Mouse (Mus musculus) thymus, adult 2 months (tissue): ENCODE data around the gene Rnf157. TPM values are rescaled to one million over a fixed set of nuclear protein-coding genes. Genes with fewer than 3 reads are reported as not detected.

Experiments used
- DNase-seq: peaks from one replicate; pipeline ENCODE4 v3.0.0; 2021
- H3K27ac ChIP-seq: fragments of 200-500 bp; 2 replicates; pipeline ENCODE4 v1.5.1; 2012; ENCODE audit warnings: low read length, control low read depth; ENCODE audit not compliant: control insufficient read depth, insufficient read depth
- H3K27me3 ChIP-seq: fragments of 200-500 bp; 2 replicates; pipeline ENCODE4 v1.6.1; 2012; ENCODE audit warnings: mild to moderate bottlenecking, low read length, moderate library complexity, mixed read lengths; ENCODE audit not compliant: control insufficient read depth, insufficient read depth
- H3K36me3 ChIP-seq: fragments of 200-500 bp; 2 replicates; pipeline ENCODE4 v1.6.1; 2012; ENCODE audit warnings: mild to moderate bottlenecking, low read length, moderate library complexity; ENCODE audit not compliant: control insufficient read depth, insufficient read depth
- H3K4me1 ChIP-seq: fragments of 200-500 bp; replicated peaks from 2 replicates; pipeline ENCODE4 v1.6.1; 2012; ENCODE audit warnings: low read length; ENCODE audit not compliant: control insufficient read depth, insufficient read depth
- H3K4me3 ChIP-seq: fragments of 200-500 bp; 2 replicates; pipeline ENCODE4 v1.5.1; 2012; ENCODE audit warnings: mild to moderate bottlenecking, low read length, control low read depth, moderate library complexity; ENCODE audit not compliant: control insufficient read depth, insufficient read depth
- CTCF ChIP-seq: fragments of 200-500 bp; IDR thresholded peaks from 2 replicates; pipeline ENCODE4 v1.5.1; 2012; ENCODE audit warnings: mild to moderate bottlenecking, control low read depth, low read length, moderate library complexity, borderline replicate concordance; ENCODE audit not compliant: control insufficient read depth, poor library complexity, insufficient read depth; ENCODE audit errors: extremely low read depth
- POLR2A ChIP-seq: fragments of 200-500 bp; IDR thresholded peaks from 2 replicates; pipeline ENCODE4 v1.6.1; 2012; ENCODE audit warnings: mild to moderate bottlenecking, low read length, control low read depth, moderate library complexity; ENCODE audit not compliant: control insufficient read depth, poor library complexity, insufficient read depth; ENCODE audit errors: extremely low read depth
- WGBS: fragments of 180-500 bp; shearing (Covaris S2); methylation state at CpG from one replicate; pipeline ENCODE4 v1.1.7; 2018; 5-methylcytosine and 5-hydroxymethylcytosine counted together
- polyA plus RNA-seq: library from polyadenylated mRNA; depleted of rRNA; stranded (reverse); fragments of >200 nt; gene quantifications from 2 replicates; pipeline ENCODE4 v1.2.3, GENCODE M21; 2012

Rnf157 gene
- polyA plus RNA-seq, 1 experiment, result 98.7 TPM

DNA sequence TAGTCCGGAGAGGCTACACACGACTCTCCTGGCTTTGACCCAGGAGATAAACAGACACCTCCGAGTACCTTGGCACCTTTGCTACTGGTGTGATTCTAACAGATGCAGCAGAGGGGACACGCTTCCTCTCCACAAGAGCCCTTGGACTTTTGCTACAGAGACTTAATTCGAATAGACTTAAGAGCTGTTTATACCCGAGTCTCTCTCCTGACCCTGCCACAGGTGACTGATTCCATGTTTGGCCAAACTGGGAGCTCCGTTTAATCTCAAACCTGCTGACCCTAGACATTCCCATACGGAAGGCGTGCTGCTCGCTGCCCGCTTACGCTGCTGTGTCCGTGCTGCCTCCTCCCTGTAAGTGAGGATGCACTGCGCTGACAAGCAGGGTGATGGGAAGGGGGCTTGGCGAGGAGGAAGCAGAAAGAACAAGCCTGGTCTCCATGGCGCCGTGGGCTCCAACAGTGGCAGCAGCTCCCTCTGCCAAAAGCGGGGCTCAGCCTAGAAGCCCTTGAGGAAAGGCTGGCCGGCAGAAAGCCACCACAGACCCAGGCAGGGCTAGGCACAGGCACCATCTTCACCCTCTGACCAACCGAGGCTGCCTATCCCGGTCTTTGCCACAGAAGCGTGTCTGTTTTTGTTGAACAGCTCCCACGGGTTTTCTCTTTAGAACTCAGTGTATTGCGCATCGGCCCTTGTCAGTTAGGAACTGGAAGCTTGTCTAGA is 70.6 kb downstream of the Rnf157 start:
- no peak for DNase-seq
- no peak overlapping the region for H3K27ac ChIP-seq
- WGBS, result 94% methylated on average over 25 of the region's 25 CpGs
- peaks cover 35% of the 10 kb centered on the region for H3K36me3 ChIP-seq
- H3K4me3 ChIP-seq, result no peak overlapping the region
- no peak for TF ChIP-seq CTCF
- no peak for TF ChIP-seq POLR2A
- peaks cover 17% of the 10 kb centered on the region for H3K4me1 ChIP-seq
- H3K27me3 ChIP-seq, result no peaks in the 10 kb centered on the region

DNA sequence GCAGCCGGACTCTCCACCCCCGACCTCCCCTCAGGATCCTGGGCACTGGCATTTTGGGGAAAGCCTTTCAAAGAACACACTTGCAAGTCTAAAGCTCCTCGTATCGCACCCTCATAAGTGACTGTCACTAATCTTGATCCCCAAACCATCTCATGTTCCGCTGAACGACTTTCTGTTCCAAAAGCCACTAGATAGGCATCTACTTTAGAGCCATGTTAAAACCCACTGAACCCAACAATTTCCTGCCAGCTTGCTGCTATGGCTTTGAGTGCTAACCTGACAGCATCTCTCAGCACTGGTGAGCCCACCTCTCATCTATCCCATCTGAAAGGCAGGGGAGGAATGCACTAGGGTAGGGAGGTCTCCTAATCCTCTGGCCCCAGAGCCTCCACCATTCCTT is 75.3 kb downstream of the Rnf157 start:
- no peaks in the 10 kb centered on the region; the same call in 1 of the 2 replicates for H3K27me3 ChIP-seq
- DNase-seq, result no peak
- no peak overlapping the region for H3K27ac ChIP-seq
- TF ChIP-seq CTCF (no peak), POLR2A (no peak)
- H3K36me3 ChIP-seq, result peaks cover 3% of the 10 kb centered on the region
- 21% methylated on average over 6 of the region's 6 CpGs for WGBS
- H3K4me1 ChIP-seq, result peaks cover 37% of the 10 kb centered on the region
- H3K4me3 ChIP-seq, result no peak overlapping the region

DNA sequence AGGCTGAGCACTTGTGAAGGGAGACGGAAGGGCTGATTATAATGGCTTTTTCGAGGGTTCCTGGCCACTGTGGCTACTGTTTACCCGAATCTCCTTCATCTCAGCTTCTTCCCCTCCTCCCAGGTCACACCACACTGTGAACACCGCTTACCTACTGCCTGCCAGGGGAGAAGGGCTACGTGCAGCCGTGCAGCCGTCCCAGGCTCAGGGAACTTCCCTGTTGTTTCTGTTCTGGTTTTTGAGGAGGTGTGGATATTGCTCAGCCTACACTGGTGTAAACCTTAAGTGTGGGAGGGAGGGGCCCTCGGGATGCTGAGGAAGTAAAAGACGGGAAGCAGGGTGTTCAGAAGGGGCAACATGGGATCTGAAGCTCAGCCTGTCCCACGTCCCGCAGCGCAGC is 75.8 kb downstream of the Rnf157 start:
- no peaks in the 10 kb centered on the region; the same call in 1 of the 2 replicates for H3K27me3 ChIP-seq
- no peaks in the 10 kb centered on the region; the same call in 1 of the 2 replicates for H3K36me3 ChIP-seq
- peaks cover 37% of the 10 kb centered on the region for H3K4me1 ChIP-seq
- WGBS, result 47% methylated on average over 12 of the region's 12 CpGs
- 0 out of 2 replicates have a peak, but pooled peaks have one; percentile 12 for TF ChIP-seq CTCF
- TF ChIP-seq POLR2A, result no peak
- H3K27ac ChIP-seq, result no peak overlapping the region
- DNase-seq, result no peak
- H3K4me3 ChIP-seq, result no peak overlapping the region

DNA sequence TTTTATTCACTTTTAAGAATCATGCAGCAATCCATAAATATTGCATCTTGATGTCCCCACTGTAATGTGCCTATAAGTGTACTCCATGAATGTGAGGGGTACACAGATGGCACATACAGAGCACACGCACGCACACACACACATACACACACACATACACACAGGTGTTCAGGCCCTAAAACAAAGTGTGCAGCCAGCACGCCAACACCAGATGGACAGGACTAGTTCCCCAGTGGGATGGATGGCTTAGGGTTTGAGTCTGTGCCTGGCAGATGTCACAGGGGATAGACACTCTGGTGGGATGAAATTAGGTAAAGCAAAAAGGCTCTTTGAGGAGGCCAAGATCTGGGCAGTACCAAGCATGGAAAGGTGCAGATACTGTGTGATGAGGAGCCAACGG is 76.4 kb downstream of the Rnf157 start:
- no peak overlapping the region for H3K27ac ChIP-seq
- H3K27me3 ChIP-seq, result no peaks in the 10 kb centered on the region; the same call in 1 of the 2 replicates
- peaks cover 37% of the 10 kb centered on the region for H3K4me1 ChIP-seq
- H3K36me3 ChIP-seq, result no peaks in the 10 kb centered on the region
- no peak for DNase-seq
- 84% methylated on average over 4 of the region's 4 CpGs for WGBS
- TF ChIP-seq CTCF (no peak), POLR2A (no peak)
- H3K4me3 ChIP-seq, result no peak overlapping the region

DNA sequence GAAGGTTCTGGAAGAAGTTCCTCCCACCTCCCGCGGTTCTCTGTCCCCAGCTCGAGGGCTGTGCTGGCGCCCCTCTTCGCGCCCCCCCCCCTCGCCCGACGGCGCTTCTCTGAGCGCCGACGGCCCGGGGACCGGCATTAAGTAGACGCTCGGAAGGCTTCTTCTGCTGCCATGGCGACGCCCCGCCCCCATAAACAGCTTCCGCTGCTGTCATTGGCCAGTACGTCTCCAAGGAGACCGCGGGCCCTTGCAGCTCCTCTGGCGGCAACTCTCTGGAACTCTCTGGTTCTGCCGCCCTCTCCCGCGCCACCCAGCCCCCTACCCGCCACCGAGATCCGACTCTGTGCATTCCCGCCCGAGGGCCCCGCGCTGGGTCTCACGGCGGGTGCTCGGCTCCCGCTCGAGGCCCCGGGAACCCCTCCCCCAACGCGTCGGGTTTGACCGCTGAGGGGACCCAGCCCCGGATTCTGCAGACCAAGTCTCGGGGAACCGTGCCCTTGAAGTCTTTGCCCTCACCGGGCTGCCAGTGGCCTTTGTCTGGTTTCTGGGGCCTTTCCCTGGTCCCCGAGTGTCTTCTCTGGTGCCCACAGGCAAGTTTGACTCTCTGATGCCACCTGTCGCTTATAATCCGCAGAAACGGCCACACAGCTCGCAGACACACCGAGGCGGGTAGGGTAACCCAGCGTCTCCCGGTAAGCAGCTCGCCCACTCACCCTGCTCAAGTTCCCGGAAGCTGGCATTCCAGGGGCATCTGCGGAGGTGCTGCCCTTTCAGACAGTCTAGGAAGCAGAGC is 77.4 kb downstream of the Rnf157 start, which contains the start of gene Foxj1:
Gene Foxj1, minus strand, starts transcription at position 156 of the 793 bp plus-strand sequence.
- peak; percentile 98 for DNase-seq
- Histone ChIP-seq H3K4me1 (peaks cover 37% of the 10 kb centered on the region), H3K36me3 (no peaks in the 10 kb centered on the region), H3K4me3 (peak within 1 kb of the TSS; percentile 42), H3K27me3 (no peaks in the 10 kb centered on the region; the same call in 1 of the 2 replicates), H3K27ac (no peak within 1 kb of the TSS)
- WGBS, result under 1% methylated on average over 59 of the region's 61 CpGs
- TF ChIP-seq POLR2A (no peak), CTCF (peak; percentile 58; the same call in 1 of the 2 replicates)

DNA sequence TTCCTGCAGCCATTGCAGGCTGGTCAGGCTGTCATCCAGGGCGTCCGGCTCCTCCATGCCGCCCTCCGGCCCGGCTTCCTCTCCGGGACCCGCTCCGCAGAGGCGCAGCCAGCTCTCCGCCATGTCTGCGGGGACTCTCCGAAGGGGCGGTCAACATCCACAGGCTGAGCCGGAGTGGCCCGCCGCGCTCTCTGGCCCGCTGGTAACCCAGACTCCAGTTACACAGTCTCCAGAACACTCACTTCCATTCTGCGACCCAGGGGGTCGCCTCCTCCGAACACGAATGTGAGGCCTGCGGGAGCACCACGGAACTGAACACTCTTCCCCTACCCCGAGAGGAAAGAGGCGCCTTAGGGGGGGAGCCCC is 78.4 kb downstream of the Rnf157 start:
- H3K4me1 ChIP-seq, result peaks cover 37% of the 10 kb centered on the region
- H3K4me3 ChIP-seq, result no peak overlapping the region
- no peaks in the 10 kb centered on the region for H3K36me3 ChIP-seq
- H3K27ac ChIP-seq, result no peak overlapping the region
- no peaks in the 10 kb centered on the region; the same call in 1 of the 2 replicates for H3K27me3 ChIP-seq
- 17% methylated on average over 26 of the region's 26 CpGs for WGBS
- TF ChIP-seq POLR2A (no peak), CTCF (no peak)
- DNase-seq, result no peak

DNA sequence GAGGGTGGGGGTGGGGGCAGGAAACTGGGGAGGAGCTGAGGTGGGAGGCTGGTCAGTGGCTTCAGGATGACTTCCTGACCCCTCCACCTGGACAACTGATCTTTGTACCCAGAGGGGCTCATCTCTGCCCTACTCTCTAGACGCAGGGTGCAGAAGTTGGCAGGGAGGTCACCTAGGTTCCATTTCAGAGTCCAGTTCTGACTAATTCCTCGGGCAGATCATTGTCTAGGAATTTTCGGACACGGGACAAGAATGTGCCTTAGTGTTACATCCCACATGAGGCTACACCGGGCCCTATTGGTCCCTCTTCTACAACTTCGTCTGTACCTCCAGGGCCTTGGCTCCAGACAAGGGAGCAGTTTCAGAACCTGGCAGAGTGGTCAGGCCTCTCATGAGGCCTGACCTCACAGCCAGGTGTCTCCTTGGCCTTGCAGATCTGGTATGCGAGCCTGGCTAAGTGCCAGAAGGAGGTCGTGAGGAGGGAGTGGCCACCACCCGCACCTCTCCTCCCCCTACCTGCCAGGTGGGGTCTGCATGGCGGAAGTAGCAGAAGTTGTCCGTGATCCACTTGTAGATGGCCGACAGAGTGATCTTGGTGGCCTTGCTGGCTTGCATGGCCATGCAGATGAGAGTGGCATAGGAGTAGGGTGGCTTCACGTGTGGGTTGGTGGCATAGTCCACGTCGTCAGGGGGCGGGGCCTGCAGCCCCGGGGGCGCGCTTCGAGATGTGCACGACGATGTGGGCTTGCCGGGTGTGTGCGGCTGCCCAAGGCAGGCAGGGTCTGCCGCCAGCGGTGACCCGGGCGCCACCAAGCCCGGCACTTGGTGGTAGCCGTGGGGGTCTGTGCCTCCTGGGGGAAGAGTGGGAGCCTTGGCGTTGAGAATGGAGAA is 79.1 kb downstream of the Rnf157 start:
- TF ChIP-seq CTCF (no peak), POLR2A (no peak)
- no peak for DNase-seq
- peaks cover 35% of the 10 kb centered on the region for H3K4me1 ChIP-seq
- no peaks in the 10 kb centered on the region for H3K36me3 ChIP-seq
- H3K27ac ChIP-seq, result no peak overlapping the region
- H3K4me3 ChIP-seq, result no peak overlapping the region
- no peaks in the 10 kb centered on the region; the same call in 1 of the 2 replicates for H3K27me3 ChIP-seq
- 38% methylated on average over 31 of the region's 31 CpGs for WGBS
